Mouse (Mus musculus) hindbrain, embryonic 14.5 days (tissue): ENCODE results near the gene Capn10. TPM values are rescaled to one million over a fixed set of nuclear protein-coding genes. Genes with fewer than 3 reads are reported as not detected.

Experiments
- ATAC-seq: fragments of 200-750 bp; cut with Nextera tagmentation; 2 replicates; pipeline ENCODE4 v1.8.0; 2017; ENCODE audit warnings: moderate number of reproducible peaks, mild to moderate bottlenecking, moderate TSS enrichment, moderate library complexity; ENCODE audit not compliant: low FRiP score
- DNase-seq: peaks from one replicate; pipeline ENCODE4 v3.0.0-alpha.2; 2015; ENCODE audit warnings: low spot score
- H3K27ac ChIP-seq: fragments of 300-500 bp; sonication (generic); 2 replicates; pipeline ENCODE4 v1.5.1; 2014; ENCODE audit warnings: mild to moderate bottlenecking, moderate library complexity
- H3K27me3 ChIP-seq: fragments of 300-500 bp; sonication (generic); 2 replicates; pipeline ENCODE4 v1.6.1; 2014; ENCODE audit warnings: mild to moderate bottlenecking, low read length, mixed read lengths; ENCODE audit not compliant: control insufficient read depth, insufficient read depth
- H3K36me3 ChIP-seq: fragments of 300-500 bp; sonication (generic); replicated peaks from 2 replicates; pipeline ENCODE4 v1.6.1; 2014; ENCODE audit not compliant: control insufficient read depth, insufficient read depth
- H3K4me1 ChIP-seq: fragments of 300-500 bp; sonication (generic); replicated peaks from 2 replicates; pipeline ENCODE4 v1.6.1; 2014; ENCODE audit warnings: antibody characterized with exemption, low read length, mixed read lengths; ENCODE audit not compliant: control insufficient read depth, insufficient read depth
- H3K4me2 ChIP-seq: fragments of 300-500 bp; sonication (generic); replicated peaks from 2 replicates; pipeline ENCODE4 v1.6.1; 2014; ENCODE audit warnings: mild to moderate bottlenecking, moderate library complexity
- H3K4me3 ChIP-seq: fragments of 300-500 bp; sonication (generic); replicated peaks from 2 replicates; pipeline ENCODE4 v1.5.1; 2014; ENCODE audit warnings: mild to moderate bottlenecking, low read length
- H3K9ac ChIP-seq: fragments of 300-500 bp; sonication (generic); 2 replicates; pipeline ENCODE4 v1.6.1; 2014
- H3K9me3 ChIP-seq: fragments of 300-500 bp; sonication (generic); 2 replicates; pipeline ENCODE4 v1.6.1; 2016; ENCODE audit warnings: low read length; ENCODE audit not compliant: control insufficient read depth
- WGBS: fragments of 180-500 bp; shearing (Covaris S2); extraction: QIAGEN DNeasy Blood & Tissue Kit; methylation state at CpG from one replicate; pipeline ENCODE4 v1.1.7; 2014; 5-methylcytosine and 5-hydroxymethylcytosine counted together
- polyA plus RNA-seq: library from polyadenylated mRNA; unstranded; fragments of >200 nt; fragmentation: Nextera tagmentation; extraction: Ambion mirVana; gene quantifications from 2 replicates; pipeline ENCODE4 v1.2.1, GENCODE M21; 2014

Gene Capn10
- polyA plus RNA-seq, 1 experiment from 2014 or later, result 48.2 TPM

DNA sequence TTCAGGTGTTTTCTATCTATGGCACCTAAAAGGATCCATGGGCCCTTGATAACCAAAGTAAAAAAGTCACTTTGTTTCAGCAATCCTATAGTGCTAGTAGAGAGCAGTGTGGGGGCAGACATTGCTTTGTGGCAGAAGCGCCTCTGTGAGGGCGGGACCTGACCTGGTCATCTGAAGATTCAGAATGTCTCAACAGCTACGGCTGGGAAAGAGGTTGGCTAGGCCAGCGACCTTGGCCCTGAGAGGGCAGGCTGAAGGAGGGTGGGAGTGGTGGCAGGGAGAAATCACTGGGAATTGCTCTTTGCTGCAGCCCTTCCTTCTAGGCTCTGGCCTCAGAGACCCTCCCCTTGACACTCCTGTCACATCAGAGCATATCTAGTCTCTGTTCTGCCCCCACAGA, 19.9 kb upstream of the Capn10 start:
- no peak overlapping the region for H3K9ac ChIP-seq

DNA sequence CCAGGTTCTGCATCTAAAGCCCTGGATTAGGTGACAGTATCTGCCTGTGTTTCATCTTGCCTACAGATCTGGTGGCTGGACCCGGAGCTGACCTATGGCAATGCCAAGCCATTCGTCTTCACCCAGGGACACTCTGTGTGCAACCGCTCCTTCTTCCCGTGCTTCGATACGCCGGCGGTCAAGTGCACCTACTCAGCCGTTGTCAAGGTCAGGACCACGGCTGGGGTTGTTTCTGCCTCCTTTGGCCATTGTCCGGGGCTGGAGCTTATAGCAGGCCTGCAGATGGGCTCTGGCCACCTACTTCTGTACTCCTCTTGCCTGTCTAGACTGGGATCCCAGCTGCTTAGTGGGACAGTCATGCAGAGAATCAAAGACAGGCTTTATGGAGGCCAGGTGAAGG, 19.2 kb upstream of the Capn10 start:
- no peak for DNase-seq

More for the DNA sequence above, 19.9 kb upstream of the Capn10 start:
- WGBS, result 85% methylated on average over 4 of the region's 4 CpGs
- peaks cover 28% of the 10 kb centered on the region for H3K4me1 ChIP-seq
- no peak overlapping the region for H3K4me2 ChIP-seq
- no peaks in the 10 kb centered on the region for H3K27me3 ChIP-seq
- H3K27ac ChIP-seq, result no peak overlapping the region
- no peak overlapping the region for H3K4me3 ChIP-seq
- no peaks in the 10 kb centered on the region for H3K9me3 ChIP-seq
- DNase-seq, result no peak
- ATAC-seq, result no peak
- H3K36me3 ChIP-seq, result peaks cover 59% of the 10 kb centered on the region

DNA sequence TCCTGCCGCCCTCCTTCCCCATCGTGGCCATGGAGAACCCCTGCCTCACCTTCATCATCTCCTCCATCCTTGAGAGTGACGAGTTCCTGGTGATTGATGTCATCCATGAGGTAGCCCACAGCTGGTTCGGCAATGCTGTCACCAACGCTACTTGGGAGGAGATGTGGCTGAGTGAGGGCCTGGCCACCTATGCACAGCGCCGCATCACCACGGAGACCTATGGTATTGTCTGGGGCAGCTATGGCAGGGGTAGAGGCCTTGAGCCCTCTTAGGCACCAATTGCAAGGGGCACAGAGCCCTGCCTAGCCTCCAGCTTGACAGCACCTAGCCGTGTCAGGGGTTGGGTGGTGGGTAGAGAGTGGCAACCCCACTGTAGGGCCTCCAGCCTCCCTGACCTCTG, 17.5 kb upstream of the Capn10 start:
- no peak overlapping the region for H3K9ac ChIP-seq
- H3K4me1 ChIP-seq, result peaks cover 14% of the 10 kb centered on the region
- H3K9me3 ChIP-seq, result no peaks in the 10 kb centered on the region
- peaks cover 80% of the 10 kb centered on the region for H3K36me3 ChIP-seq
- ATAC-seq, result no peak
- H3K4me2 ChIP-seq, result no peak overlapping the region
- no peak overlapping the region for H3K27ac ChIP-seq
- no peaks in the 10 kb centered on the region for H3K27me3 ChIP-seq
- 91% methylated on average over 9 of the region's 9 CpGs for whole genome bisulfite sequencing
- no peak overlapping the region for H3K4me3 ChIP-seq
- no peak for DNase-seq

More for the DNA sequence above, 19.2 kb upstream of the Capn10 start:
- H3K4me2 ChIP-seq, result no peak overlapping the region
- no peaks in the 10 kb centered on the region for H3K27me3 ChIP-seq
- ATAC-seq, result no peak
- H3K9me3 ChIP-seq, result no peaks in the 10 kb centered on the region
- peaks cover 66% of the 10 kb centered on the region for H3K36me3 ChIP-seq
- H3K9ac ChIP-seq, result no peak overlapping the region
- H3K27ac ChIP-seq, result no peak overlapping the region
- H3K4me3 ChIP-seq, result no peak overlapping the region
- peaks cover 20% of the 10 kb centered on the region for H3K4me1 ChIP-seq
- 96% methylated on average over 11 of the region's 11 CpGs for WGBS

DNA sequence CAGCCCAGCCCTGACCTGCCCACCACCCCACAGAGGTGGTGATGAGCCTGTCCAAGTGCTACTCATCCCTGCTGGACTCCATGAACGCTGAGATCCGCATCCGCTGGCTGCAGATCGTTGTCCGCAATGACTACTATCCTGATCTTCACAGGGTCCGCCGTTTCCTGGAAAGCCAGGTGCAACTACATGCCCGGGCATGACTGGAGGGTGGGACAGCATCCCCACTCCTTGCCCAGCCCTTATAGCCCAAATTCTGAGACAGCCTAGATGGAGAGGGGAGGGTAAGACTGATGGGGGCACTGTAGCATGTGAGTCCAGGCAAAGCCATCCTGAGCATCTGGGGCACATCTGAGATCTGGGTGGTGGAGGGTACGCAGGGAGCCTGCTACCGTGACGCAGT, 15.0 kb upstream of the Capn10 start:
- Histone ChIP-seq H3K9ac (no peak overlapping the region), H3K9me3 (no peaks in the 10 kb centered on the region), H3K36me3 (peaks cover 72% of the 10 kb centered on the region), H3K4me3 (no peak overlapping the region), H3K4me1 (no peaks in the 10 kb centered on the region), H3K4me2 (no peak overlapping the region), H3K27ac (no peak overlapping the region), H3K27me3 (no peaks in the 10 kb centered on the region)
- WGBS, result 95% methylated on average over 11 of the region's 11 CpGs
- no peak for DNase-seq
- ATAC-seq, result no peak

DNA sequence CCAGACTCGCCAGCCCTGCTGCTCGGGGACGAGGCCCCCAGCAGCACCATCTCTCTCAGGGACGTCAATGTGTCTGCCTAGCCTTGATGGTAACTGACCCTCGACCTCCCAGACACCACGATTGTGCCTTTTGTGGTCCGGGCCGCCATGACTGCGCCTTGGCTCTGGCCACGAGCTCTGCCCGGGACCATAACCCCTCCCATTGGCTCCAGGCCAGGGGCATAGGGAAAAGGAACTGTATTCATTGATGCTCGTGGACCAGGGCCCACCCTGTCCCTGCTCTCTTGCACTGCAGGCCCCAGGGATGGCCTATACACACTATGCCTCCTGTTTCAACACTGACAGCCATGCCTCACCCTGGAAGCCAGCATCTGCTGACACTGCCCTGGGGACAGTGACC, 14.4 kb upstream of the Capn10 start:
- ATAC-seq, result 0 out of 2 replicates have a peak, but pooled peaks have one; percentile 15
- peaks cover 66% of the 10 kb centered on the region for H3K36me3 ChIP-seq

DNA sequence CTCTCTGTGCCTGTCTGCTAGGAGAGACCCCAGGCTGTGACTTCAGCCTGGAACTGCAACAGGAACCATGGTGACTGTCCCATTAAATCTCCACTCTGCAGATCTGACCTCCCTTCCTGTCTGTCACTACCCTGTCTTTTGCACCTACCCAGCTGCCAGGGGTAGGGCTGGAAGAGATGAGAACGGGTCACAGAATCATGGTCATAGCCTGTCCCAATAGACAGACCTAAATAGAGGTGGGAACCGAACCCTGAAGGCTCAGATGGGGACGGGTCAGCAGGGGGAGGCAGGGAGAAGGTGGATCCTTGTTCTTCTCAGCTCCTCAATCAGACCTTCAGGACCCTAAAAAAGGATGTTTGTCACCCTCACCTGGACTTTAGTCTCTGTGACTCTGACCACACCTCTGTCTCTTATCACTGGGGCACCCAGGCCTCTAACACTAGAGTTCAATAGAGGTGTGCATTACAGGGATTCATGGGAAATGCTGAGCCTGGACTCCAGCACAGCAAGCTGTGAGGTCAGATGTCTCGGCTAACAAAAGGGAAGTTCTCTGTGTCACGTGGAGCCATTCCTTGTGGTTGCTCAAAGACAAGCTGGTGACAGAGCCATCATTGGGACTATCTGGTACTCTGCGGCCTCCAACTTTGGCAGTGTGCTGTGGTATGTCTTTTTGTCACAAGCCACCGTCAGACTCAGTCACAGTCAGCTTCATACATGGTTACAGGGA, 13.5 kb upstream of the Capn10 start:
- no peaks in the 10 kb centered on the region for H3K4me1 ChIP-seq
- no peaks in the 10 kb centered on the region for H3K9me3 ChIP-seq
- H3K4me2 ChIP-seq, result no peak overlapping the region
- H3K36me3 ChIP-seq, result peaks cover 57% of the 10 kb centered on the region
- H3K9ac ChIP-seq, result no peak overlapping the region
- ATAC-seq (no peak), DNase-seq (no peak)
- WGBS, result 86% methylated on average over 7 of the region's 7 CpGs
- no peak overlapping the region for H3K4me3 ChIP-seq
- H3K27ac ChIP-seq, result no peak overlapping the region
- no peaks in the 10 kb centered on the region for H3K27me3 ChIP-seq

More for the DNA sequence above, 14.4 kb upstream of the Capn10 start:
- Histone ChIP-seq H3K4me1 (no peaks in the 10 kb centered on the region), H3K9ac (no peak overlapping the region), H3K27me3 (no peaks in the 10 kb centered on the region), H3K9me3 (no peaks in the 10 kb centered on the region), H3K27ac (no peak overlapping the region), H3K4me2 (no peak overlapping the region), H3K4me3 (no peak overlapping the region)
- WGBS, result 79% methylated on average over 12 of the region's 12 CpGs
- DNase-seq, result no peak

DNA sequence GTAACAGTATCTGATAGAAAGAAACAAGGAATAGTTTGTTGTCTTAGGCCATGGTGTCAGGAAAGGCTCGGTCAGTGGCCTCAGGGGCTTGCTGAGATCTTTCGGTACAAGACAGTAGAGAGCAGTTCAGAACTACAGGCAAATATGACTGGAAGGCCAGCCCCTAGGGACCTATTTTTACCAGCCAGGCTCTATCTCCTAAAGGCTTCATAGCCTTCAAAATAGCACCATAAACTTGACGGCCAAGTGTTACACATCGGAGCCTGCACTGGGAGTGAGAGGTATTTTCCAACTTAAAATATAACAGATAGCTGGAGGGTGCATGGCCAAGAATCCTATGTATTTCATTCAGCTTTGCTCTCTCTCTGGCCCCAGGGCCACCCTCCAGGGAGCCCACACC, 12.7 kb upstream of the Capn10 start:
- 93% methylated on average over 4 of the region's 4 CpGs for WGBS

DNA sequence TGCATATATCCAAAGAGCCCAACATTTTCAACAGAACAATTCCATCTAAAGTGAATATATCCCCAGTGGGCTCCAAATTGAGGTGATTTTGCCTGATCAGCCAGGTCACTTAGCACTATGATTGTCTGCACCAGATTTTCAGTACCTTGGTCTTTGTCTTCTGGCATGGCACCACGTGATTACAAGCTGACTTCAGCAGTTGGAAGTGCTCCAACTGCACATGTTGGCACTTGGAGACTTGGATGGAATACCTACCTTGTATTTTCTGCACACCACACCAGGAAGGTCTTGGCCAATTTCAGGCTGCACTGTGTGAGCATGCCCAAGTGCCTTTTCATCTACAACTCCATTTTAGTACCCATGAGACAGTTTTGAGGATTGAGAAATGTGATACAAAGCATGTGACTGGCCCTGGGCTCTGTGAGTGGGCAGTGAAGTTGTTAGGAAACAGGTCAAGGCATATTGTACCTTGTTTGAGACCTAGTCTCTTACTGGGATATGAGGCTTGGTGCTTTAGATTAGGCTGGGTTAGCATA, 3.9 kb upstream of the Capn10 start:
- Histone ChIP-seq H3K4me1 (peaks cover 6% of the 10 kb centered on the region), H3K36me3 (no peaks in the 10 kb centered on the region), H3K4me2 (no peak overlapping the region), H3K9me3 (no peaks in the 10 kb centered on the region), H3K9ac (no peak overlapping the region), H3K27me3 (no peaks in the 10 kb centered on the region), H3K27ac (no peak overlapping the region), H3K4me3 (no peak overlapping the region)
- 43% methylated on average over 1 of the region's 1 CpGs for WGBS
- ATAC-seq (no peak), DNase-seq (no peak)

More for the DNA sequence above, 12.7 kb upstream of the Capn10 start:
- ATAC-seq (no peak), DNase-seq (no peak)
- no peaks in the 10 kb centered on the region for H3K9me3 ChIP-seq
- H3K4me1 ChIP-seq, result no peaks in the 10 kb centered on the region
- no peak overlapping the region for H3K4me2 ChIP-seq
- H3K27ac ChIP-seq, result no peak overlapping the region
- no peak overlapping the region for H3K4me3 ChIP-seq
- peaks cover 49% of the 10 kb centered on the region for H3K36me3 ChIP-seq
- no peaks in the 10 kb centered on the region for H3K27me3 ChIP-seq
- H3K9ac ChIP-seq, result no peak overlapping the region

DNA sequence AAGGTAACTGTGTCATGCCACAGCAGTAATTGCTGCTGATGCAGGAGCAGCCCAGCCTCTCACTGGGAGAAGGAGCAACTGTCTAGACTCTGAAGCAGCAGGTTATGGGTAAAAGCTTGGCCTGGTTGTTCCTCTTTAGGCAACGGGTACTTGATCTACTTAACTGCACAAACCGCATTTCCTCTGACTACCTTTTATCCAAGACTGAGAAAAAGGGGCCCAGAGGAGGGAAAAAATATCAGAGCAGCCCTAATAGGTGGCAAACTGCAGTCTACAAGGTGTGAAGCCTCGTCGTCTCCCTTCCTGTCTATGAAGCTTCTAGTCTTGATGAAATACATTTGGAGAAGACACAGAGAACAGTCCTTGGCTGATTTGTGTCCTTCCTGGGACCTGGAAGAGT, 565 bp upstream of the Capn10 start:
- Histone ChIP-seq H3K27me3 (no peaks in the 10 kb centered on the region), H3K4me3 (peak overlapping the region; percentile 88), H3K27ac (peak overlapping the region; percentile 97), H3K9me3 (no peaks in the 10 kb centered on the region), H3K9ac (peak overlapping the region; percentile 93), H3K4me1 (peaks cover 22% of the 10 kb centered on the region), H3K36me3 (peaks cover 11% of the 10 kb centered on the region), H3K4me2 (peak overlapping the region; percentile 69)
- WGBS, result 73% methylated on average over 4 of the region's 4 CpGs
- ATAC-seq (no peak), DNase-seq (no peak)
